Comparison of ENCODE assay signal across 26 mouse cellular contexts in genomic region chr1:55092056-55092455, GRCm38 (mm10). TPM values are rescaled to one million over a fixed set of nuclear protein-coding genes. Genes with fewer than 3 reads are reported as not detected.
DNase-seq lines count a peak whose midpoint lies in the region; ATAC-seq and TF ChIP-seq lines count a peak whose summit lies in the region.
"Had no signal": no experiment of that assay in that cellular context is flagged by ENCODE, and none has a peak within 500 bp of the region (broad histone marks: within the 10 kb centered on the region; RNA-seq: fewer than 3 reads in every experiment).

No protein-coding gene starts in this region.

- H3K27me3 ChIP-seq in liver, postnatal 0 days (ENCODE audit: insufficient read depth, low read length) = no peaks in the 10 kb centered on the region
- H3K27me3 ChIP-seq: forebrain, embryonic 15.5 days; kidney, embryonic 15.5 days; limb, embryonic 15.5 days; neural tube, embryonic 13.5 days had no signal

- no peak overlapping the region for H3K4me2 ChIP-seq in liver, postnatal 0 days (ENCODE audit: low read depth, low read length)
- H3K4me2 ChIP-seq: forebrain, embryonic 15.5 days; kidney, embryonic 15.5 days; limb, embryonic 15.5 days; lung, embryonic 14.5 days; neural tube, embryonic 13.5 days had no signal

- peaks cover 12% of the 10 kb centered on the region; the same call in 1 of the 2 replicates for H3K4me1 ChIP-seq in liver, postnatal 0 days (ENCODE audit: insufficient read depth)

- peak; percentile 19 for DNase-seq in gastrocnemius, postnatal 25 days
- DNase-seq in gastrocnemius, postnatal 14 days = no peak
- DNase-seq in ovary, adult 18-20 months (ENCODE audit: low spot score) = peak; percentile 48
- DNase-seq in ovary, postnatal 14 days (ENCODE audit: low spot score) = no peak
- peak; percentile 38 for DNase-seq in adrenal gland, postnatal 25 days
- DNase-seq in liver, postnatal 0 days = no peak
- DNase-seq in kidney, postnatal 14 days = no peak
- DNase-seq: B cell, adult 2 months; cerebellum, adult 9-10 months; gastrocnemius, postnatal 36 days; layer of hippocampus, adult 9-11 months; lung, embryonic 14.5 days; lung, postnatal 36 days; thymus, adult 2 months; thymus, postnatal 4 days had no signal

- no peaks in the 10 kb centered on the region for H3K9me3 ChIP-seq in liver, postnatal 0 days (ENCODE audit: low read length)
- H3K9me3 ChIP-seq: forebrain, embryonic 15.5 days; heart, embryonic 10.5 days; hindbrain, embryonic 10.5 days; kidney, embryonic 15.5 days; limb, embryonic 15.5 days; neural tube, embryonic 13.5 days had no signal

- no peak for TF ChIP-seq EP300 in liver, postnatal 0 days (IDR thresholded peaks at IDR 0.05; ENCODE audit: low read depth)

- H3K36me3 ChIP-seq in liver, postnatal 0 days (replicated peaks; ENCODE audit: insufficient read depth, low read length) = peaks cover 7% of the 10 kb centered on the region

- 71% methylated on average over 2 of the region's 2 CpGs for WGBS in liver, postnatal 0 days (ENCODE audit: insufficient replicate concordance)

- ATAC-seq in liver, postnatal 0 days = no peak
- ATAC-seq: forebrain, embryonic 15.5 days; hindbrain, embryonic 16.5 days; intestine, embryonic 16.5 days; midbrain, embryonic 16.5 days had no signal

- intact Hi-C loops in gastrocnemius, postnatal 14 days (cut with DNase I; ENCODE audit: low total_unique reads) = loop anchor here (5.0 kb wide), 2 partner anchors 35 to 290 kb away; no protein-coding TSS in a partner anchor

- H3K4me3 ChIP-seq in liver, postnatal 0 days (ENCODE audit: low read depth, low read length) = no peak overlapping the region
- H3K4me3 ChIP-seq: forebrain, embryonic 15.5 days; heart, embryonic 10.5 days; hindbrain, embryonic 10.5 days; kidney, embryonic 15.5 days; limb, embryonic 15.5 days; myocyte; neural tube, embryonic 13.5 days had no signal

- no peak for TF ChIP-seq CTCF in liver, postnatal 0 days (IDR thresholded peaks at IDR 0.05; ENCODE audit: low read depth)

- H3K27ac ChIP-seq in liver, postnatal 0 days (ENCODE audit: low read depth) = 0 out of 2 replicates have a peak overlapping the region, but pooled peaks have one; percentile 13
- H3K27ac ChIP-seq: forebrain, embryonic 15.5 days; heart, embryonic 10.5 days; hindbrain, embryonic 10.5 days; kidney, embryonic 15.5 days; limb, embryonic 15.5 days; neural tube, embryonic 13.5 days; stomach, postnatal 0 days had no signal

- H3K9ac ChIP-seq in liver, postnatal 0 days (replicated peaks) = no peak overlapping the region
- H3K9ac ChIP-seq: forebrain, embryonic 15.5 days; kidney, embryonic 15.5 days; limb, embryonic 15.5 days; lung, embryonic 14.5 days; neural tube, embryonic 13.5 days had no signal

RNA-seq across cellular contexts. Expression of gene Hspd1, which starts 4.0 kb away (rescaled TPM):
- 100 to 1,000 TPM; 162 to 179 TPM for total RNA-seq in gastrocnemius, postnatal 25 days (2021)
- total RNA-seq in gastrocnemius, postnatal 14 days (2021) = 100 to 1,000 TPM; 175 to 176 TPM
- total RNA-seq in adrenal gland, postnatal 25 days (2021) = 1,323 and 1,476 TPM in 2 replicates
- polyA plus RNA-seq in liver, postnatal 0 days (2015; fragmentation: Nextera tagmentation; extraction: Ambion mirVana) = 288 and 295 TPM in 2 replicates

RNA-seq across cellular contexts. Expression of gene Hspe1, which starts 4.1 kb away (rescaled TPM):
- total RNA-seq in gastrocnemius, postnatal 25 days (2021) = 10 to 100 TPM; 83.7 to 88.8 TPM
- total RNA-seq in gastrocnemius, postnatal 14 days (2021) = 10 to 100 TPM; 63.7 to 76.8 TPM
- 656 and 863 TPM in 2 replicates for total RNA-seq in adrenal gland, postnatal 25 days (2021)
- 513 and 558 TPM in 2 replicates for polyA plus RNA-seq in liver, postnatal 0 days (2015; fragmentation: Nextera tagmentation; extraction: Ambion mirVana)

RNA-seq across cellular contexts. Expression of gene Mob4, which starts 39.0 kb away (rescaled TPM):
- 10 to 100 TPM; 34.1 to 38.5 TPM for total RNA-seq in gastrocnemius, postnatal 25 days (2021)
- total RNA-seq in gastrocnemius, postnatal 14 days (2021) = 10 to 100 TPM; 38.5 to 39.9 TPM
- 227 and 289 TPM in 2 replicates for total RNA-seq in adrenal gland, postnatal 25 days (2021)
- polyA plus RNA-seq in liver, postnatal 0 days (2015; fragmentation: Nextera tagmentation; extraction: Ambion mirVana) = 40.1 and 42.2 TPM in 2 replicates

RNA-seq across cellular contexts. Expression of gene Coq10b, which starts 39.5 kb away (rescaled TPM):
- total RNA-seq in gastrocnemius, postnatal 25 days (2021) = 10 to 100 TPM in 1 of 2 experiments, 1 to 10 TPM in 1; 7.7 to 22.8 TPM
- total RNA-seq in gastrocnemius, postnatal 14 days (2021) = 1 to 10 TPM; 7.8 to 9.5 TPM
- total RNA-seq in adrenal gland, postnatal 25 days (2021) = 64.2 and 77.0 TPM in 2 replicates
- polyA plus RNA-seq in liver, postnatal 0 days (2015; fragmentation: Nextera tagmentation; extraction: Ambion mirVana) = 20.6 and 24.4 TPM in 2 replicates

Comparison
In these comparisons a context has a peak if more than half of its experiments do, and no peak if none do; other contexts are left out.
1. DNase-seq: peak in gastrocnemius, postnatal 25 days (single experiment), ovary, adult 18-20 months (single experiment) and adrenal gland, postnatal 25 days (single experiment); none in gastrocnemius, postnatal 14 days (single experiment), ovary, postnatal 14 days (single experiment), liver, postnatal 0 days (single experiment) and kidney, postnatal 14 days (single experiment).